Mouse (Mus musculus) adrenal gland, adult 2 months (tissue): ENCODE measurements around the gene Trak1. TPM values are rescaled to one million over a fixed set of nuclear protein-coding genes. Genes with fewer than 3 reads are reported as not detected.

ENCODE experiments used
- DNase-seq: peaks from one replicate; pipeline ENCODE4 v3.0.0; 2021
- polyA plus RNA-seq: library from polyadenylated mRNA; depleted of rRNA; stranded (reverse); fragments of >200 nt; gene quantifications from 2 replicates; pipeline ENCODE4 v1.2.3, GENCODE M21; 2012
- total RNA-seq, 2 experiments: library from RNA; stranded (reverse); gene quantifications; 2 replicates each; pipeline ENCODE4 v1.2.3; 2021

The Trak1 gene
- total and polyA plus RNA-seq, 3 experiments = 52.2 to 83.7 (median 67.8) TPM

- DNase-seq = no peak
Measured at GRCm38 (mm10) chr9:121394882-121395281, 97.6 kb downstream of the Trak1 start.

GRCm38 (mm10) chr9:121395812-121396211, 98.5 kb downstream of the Trak1 start:
- DNase-seq = peak; percentile 70

GRCm38 (mm10) chr9:121398100-121398760, 100.9 kb downstream of the Trak1 start:
- DNase-seq = no peak

- DNase-seq = no peak
Measured at GRCm38 (mm10) chr9:121398761-121399160, 101.5 kb downstream of the Trak1 start.

- DNase-seq = no peak
Measured at GRCm38 (mm10) chr9:121400608-121401007, 103.3 kb downstream of the Trak1 start.

GRCm38 (mm10) chr9:121403157-121403671, 105.9 kb downstream of the Trak1 start:
- DNase-seq = peak; percentile 72

- no peak for DNase-seq
Measured at GRCm38 (mm10) chr9:121403699-121404098, 106.4 kb downstream of the Trak1 start.

- no peak for DNase-seq
Measured at GRCm38 (mm10) chr9:121405088-121405681, 107.9 kb downstream of the Trak1 start.

GRCm38 (mm10) chr9:121405792-121406191, 108.5 kb downstream of the Trak1 start:
- DNase-seq = no peak

- DNase-seq = no peak
Measured at GRCm38 (mm10) chr9:121414237-121414636, 116.9 kb downstream of the Trak1 start.

- peak; percentile 94 for DNase-seq
Measured at GRCm38 (mm10) chr9:121415626-121416241, 118.4 kb downstream of the Trak1 start.

- no peak for DNase-seq
Measured at GRCm38 (mm10) chr9:121416460-121416859, 119.2 kb downstream of the Trak1 start.

GRCm38 (mm10) chr9:121416872-121417637, 119.8 kb downstream of the Trak1 start:
- DNase-seq = peak; percentile 22

GRCm38 (mm10) chr9:121419011-121419410, 121.7 kb downstream of the Trak1 start:
- no peak for DNase-seq

GRCm38 (mm10) chr9:121419573-121419972, 122.3 kb downstream of the Trak1 start:
- no peak for DNase-seq

GRCm38 (mm10) chr9:121420817-121421216, 123.5 kb downstream of the Trak1 start:
- DNase-seq = no peak

- peak; percentile 30 for DNase-seq
Measured at GRCm38 (mm10) chr9:121422402-121422801, 125.1 kb downstream of the Trak1 start.

GRCm38 (mm10) chr9:121423621-121424020, 126.3 kb downstream of the Trak1 start:
- no peak for DNase-seq

- peak; percentile 36 for DNase-seq
Measured at GRCm38 (mm10) chr9:121424281-121425164, 127.2 kb downstream of the Trak1 start.

- no peak for DNase-seq
Measured at GRCm38 (mm10) chr9:121426451-121426850, 129.1 kb downstream of the Trak1 start.

GRCm38 (mm10) chr9:121426902-121427301, 129.6 kb downstream of the Trak1 start:
- DNase-seq = no peak
